Mouse (Mus musculus) heart, embryonic 14.5 days (tissue): ENCODE measurements at regions not wholly inside any gene's neighbourhood (a gene's known extent, or its start where the extent isn't known, plus 50 kb on each side); places are given as distances from the start of the nearest gene placed in this dataset.

ENCODE experiments used
- ATAC-seq: fragments of 200-750 bp; cut with Nextera tagmentation; 2 replicates; pipeline ENCODE4 v1.8.0; 2017; ENCODE audit warnings: low read depth, moderate TSS enrichment; ENCODE audit not compliant: insufficient number of reproducible peaks, insufficient read depth, low FRiP score
- H3K27ac ChIP-seq, 2 experiments: fragments of 200-500 bp in 1 of 2; fragments of 300-500 bp in 1 of 2; sonication (generic) in 1 of 2; replicated peaks in 1 of 2; 2 replicates each; pipeline ENCODE4 v1.5.1; 2012 to 2014; ENCODE audit warnings: low read depth in 2 of 2, low read length in 2 of 2, control low read depth in 1 of 2, mild to moderate bottlenecking in 1 of 2, mixed read lengths in 1 of 2; ENCODE audit not compliant: control insufficient read depth in 1 of 2, insufficient read depth in 1 of 2
- H3K27me3 ChIP-seq: fragments of 300-500 bp; sonication (generic); 2 replicates; pipeline ENCODE4 v1.6.1; 2014; ENCODE audit warnings: mild to moderate bottlenecking, low read length, control low read depth; ENCODE audit not compliant: control insufficient read depth, insufficient read depth
- H3K36me3 ChIP-seq: fragments of 300-500 bp; sonication (generic); 2 replicates; pipeline ENCODE4 v1.6.1; 2014; ENCODE audit warnings: mild to moderate bottlenecking, control low read depth, low read length, mixed read lengths; ENCODE audit not compliant: control insufficient read depth, insufficient read depth
- H3K4me1 ChIP-seq, 2 experiments: fragments of 200-500 bp in 1 of 2; fragments of 300-500 bp in 1 of 2; sonication (generic) in 1 of 2; 2 replicates each; pipeline ENCODE4 v1.6.1; 2012 to 2014; ENCODE audit warnings: low read length in 2 of 2, control low read depth in 1 of 2, mixed read lengths in 1 of 2; ENCODE audit not compliant: control insufficient read depth in 2 of 2, insufficient read depth in 2 of 2
- H3K4me2 ChIP-seq: fragments of 300-500 bp; sonication (generic); 2 replicates; pipeline ENCODE4 v1.6.1; 2014; ENCODE audit warnings: mild to moderate bottlenecking, low read length
- H3K4me3 ChIP-seq, 2 experiments: fragments of 200-500 bp in 1 of 2; fragments of 300-500 bp in 1 of 2; sonication (generic) in 1 of 2; 2 replicates each; pipeline ENCODE4 v1.5.1; 2012 to 2014; ENCODE audit warnings: low read length in 2 of 2, mild to moderate bottlenecking in 2 of 2, control low read depth in 1 of 2, low read depth in 1 of 2, moderate library complexity in 1 of 2; ENCODE audit not compliant: control insufficient read depth in 1 of 2, insufficient read depth in 1 of 2
- H3K9ac ChIP-seq: fragments of 300-500 bp; sonication (generic); 2 replicates; pipeline ENCODE4 v1.6.1; 2014; ENCODE audit warnings: mild to moderate bottlenecking, low read length
- H3K9me3 ChIP-seq: fragments of 300-500 bp; sonication (generic); 2 replicates; pipeline ENCODE4 v1.6.1; 2016; ENCODE audit warnings: low read length, control low read depth; ENCODE audit not compliant: control insufficient read depth
- WGBS: fragments of 180-500 bp; shearing (Covaris S2); extraction: QIAGEN DNeasy Blood & Tissue Kit; methylation state at CpG from one replicate; pipeline ENCODE4 v1.1.7; 2014; 5-methylcytosine and 5-hydroxymethylcytosine counted together

DNA sequence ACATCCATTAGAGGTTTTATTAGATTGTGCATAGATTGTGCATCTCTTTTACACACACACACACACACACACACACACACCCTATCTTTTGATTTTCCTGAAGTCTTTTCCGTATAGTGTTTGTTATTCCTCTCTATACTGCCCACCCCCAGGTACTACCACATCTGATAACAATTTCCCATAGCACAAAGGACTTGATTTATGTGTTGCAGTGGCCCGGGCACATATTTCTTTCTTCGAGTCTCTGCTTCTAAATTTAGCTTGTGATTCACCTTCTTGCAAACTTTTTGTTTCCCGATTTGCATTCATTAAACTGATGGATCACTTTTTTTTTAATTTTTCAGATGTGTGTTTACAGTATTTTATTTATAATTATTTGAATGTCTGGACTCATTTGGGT, 254.8 kb downstream of the Pcdh18 start:
- Histone ChIP-seq H3K4me3 (no peak overlapping the region), H3K27ac (no peak overlapping the region), H3K36me3 (no peaks in the 10 kb centered on the region), H3K9ac (no peak overlapping the region), H3K4me2 (no peak overlapping the region), H3K27me3 (no peaks in the 10 kb centered on the region), H3K4me1 (no peaks in the 10 kb centered on the region), H3K9me3 (no peaks in the 10 kb centered on the region)
- no peak for ATAC-seq
- 65% methylated on average over 4 of the region's 4 CpGs for WGBS

DNA sequence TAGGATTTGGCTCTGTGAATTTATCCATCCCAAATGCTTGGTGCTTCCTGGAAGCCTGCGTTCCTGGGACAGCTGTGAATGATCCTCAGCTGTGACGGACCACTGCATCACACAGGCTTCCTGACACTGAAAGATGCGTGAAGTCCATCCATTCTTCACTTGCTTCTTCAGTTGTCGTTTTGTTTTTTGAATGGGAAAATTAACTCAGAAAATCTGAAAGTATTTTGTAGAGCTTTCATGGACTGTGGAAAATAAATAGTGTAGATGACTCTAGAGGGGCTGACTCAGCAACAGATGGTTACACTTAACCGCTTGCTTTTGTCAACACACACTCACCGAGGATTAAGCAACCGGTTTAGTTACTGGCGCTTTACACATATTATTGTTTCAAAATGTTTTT, 272.0 kb downstream of the Pcdh18 start:
- WGBS = 77% methylated on average over 8 of the region's 8 CpGs
- ATAC-seq = no peak
- Histone ChIP-seq H3K36me3 (no peaks in the 10 kb centered on the region), H3K4me2 (no peak overlapping the region), H3K4me1 (no peaks in the 10 kb centered on the region), H3K27me3 (no peaks in the 10 kb centered on the region), H3K27ac (no peak overlapping the region), H3K9ac (no peak overlapping the region), H3K4me3 (no peak overlapping the region), H3K9me3 (no peaks in the 10 kb centered on the region)
